Mouse (Mus musculus) stomach, postnatal 0 days (tissue): ENCODE results near the gene 6030408B16Rik.

ENCODE experiments used
- CTCF ChIP-seq: IDR thresholded peaks from 2 replicates; pipeline ENCODE4 v1.5.1; 2016; ENCODE audit warnings: antibody characterized with exemption, low read depth, mild to moderate bottlenecking, moderate library complexity
- EP300 ChIP-seq: optimal IDR thresholded peaks from 2 replicates; pipeline ENCODE3; 2016; ENCODE audit warnings: antibody characterized with exemption

DNA sequence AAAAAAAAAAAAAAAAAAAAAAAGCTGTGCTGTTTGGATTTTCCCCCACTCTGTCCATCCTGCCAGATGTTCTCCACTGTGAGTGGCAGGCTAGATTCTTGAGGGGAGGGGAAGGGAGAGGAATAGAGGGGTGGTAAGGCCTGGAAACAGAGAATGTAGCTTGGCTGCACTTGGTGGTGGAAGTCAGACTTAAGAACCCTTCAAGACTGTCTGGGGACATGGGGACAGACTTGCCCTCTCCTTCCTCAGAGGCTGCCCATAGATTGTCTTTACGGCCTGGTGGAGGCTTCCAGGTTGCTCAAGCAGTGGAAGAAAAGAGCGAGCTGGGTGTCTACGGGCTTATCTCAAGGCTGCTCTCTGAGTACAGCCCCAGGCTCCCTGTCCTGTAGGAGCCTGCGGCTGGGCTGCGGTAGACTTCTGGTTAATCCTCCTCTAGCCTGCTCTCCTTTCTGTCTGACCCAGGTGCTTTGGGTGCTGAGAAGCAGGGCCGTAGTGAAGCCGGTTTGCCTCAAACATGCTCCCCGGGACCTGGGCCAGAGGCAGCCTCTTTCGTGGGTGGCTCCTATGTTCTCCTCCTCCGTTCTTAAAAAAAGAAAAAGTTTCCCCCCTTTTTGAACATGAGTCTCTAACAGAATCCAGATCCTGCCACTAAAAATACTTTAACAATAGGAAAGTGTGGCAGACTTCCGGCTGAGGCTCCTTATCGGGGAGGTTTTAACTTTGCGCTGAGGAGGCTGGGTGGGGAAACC lies 32.0 kb upstream of the 6030408B16Rik start:
- TF ChIP-seq EP300 (no peak), CTCF (no peak)
